Mouse (Mus musculus): ENCODE measurements around the gene Trappc11.
"Not testable (repeated sequence)": the region's sequence is repeated elsewhere in the genome, so short reads cannot be mapped to it uniquely, and the experiment has no call there.

Trappc11 gene

DNA sequence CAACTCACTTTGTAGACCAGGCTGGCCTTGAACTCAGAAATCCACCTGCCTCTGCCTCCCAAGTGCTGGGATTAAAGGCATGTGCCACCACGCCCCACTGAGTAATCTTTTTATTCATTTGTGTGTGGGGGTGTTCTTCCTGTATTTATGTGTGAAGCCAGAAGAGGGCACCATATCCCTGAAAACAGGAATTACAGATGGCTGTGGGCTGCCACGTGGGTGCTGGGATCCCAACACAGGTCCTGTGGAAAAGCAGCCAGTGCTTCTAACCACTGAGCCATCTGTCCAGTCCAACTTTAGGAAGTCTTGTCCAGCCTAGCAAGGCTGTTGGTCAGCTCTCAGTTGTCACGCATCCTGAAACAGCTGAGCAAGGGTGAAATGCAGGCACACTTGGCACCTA, 46.0 kb downstream of the Trappc11 start:
- DNase-seq (ENCODE audit: low read depth in 1 of 2, low spot score in 2 of 2): no peak

DNA sequence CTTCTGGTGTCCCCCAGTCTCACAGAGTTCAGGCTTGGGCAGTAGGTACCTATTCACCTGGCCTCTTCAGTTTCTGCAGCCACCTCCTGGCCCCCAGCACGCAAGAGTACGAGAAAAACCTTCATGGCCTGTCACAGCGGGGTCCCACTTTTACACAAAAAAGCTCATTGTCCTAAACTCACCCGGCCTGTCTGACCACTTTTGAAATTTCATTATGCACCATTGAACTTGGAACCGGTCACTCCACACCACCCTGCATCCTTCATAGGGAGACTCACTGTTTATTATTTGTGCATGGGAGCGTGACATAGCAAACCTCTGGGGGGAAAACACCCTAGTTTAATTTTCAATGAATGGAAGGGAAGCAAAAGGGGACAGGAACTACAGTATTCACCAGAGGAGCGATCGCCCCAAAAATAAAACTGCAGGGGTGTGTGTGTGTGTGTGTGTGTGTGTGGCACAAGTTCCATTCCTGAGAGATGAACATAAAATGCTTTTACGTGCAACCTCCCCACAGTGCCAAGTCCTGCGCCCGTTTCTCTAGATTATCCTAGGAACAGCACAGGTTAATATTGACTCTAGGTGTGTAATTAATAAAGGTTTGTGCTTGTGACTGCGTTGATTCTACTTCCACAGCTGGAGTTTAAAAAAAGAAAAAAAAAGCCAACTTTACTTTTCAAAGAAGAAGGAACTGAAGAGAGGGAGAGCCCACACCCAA, 50.8 kb downstream of the Trappc11 start:
- DNase-seq (ENCODE audit: low read depth in 1 of 2, low spot score in 2 of 2): no peak

GRCm38 (mm10) chr8:47480039-47480438, 53.2 kb downstream of the Trappc11 start:
- no peak for DNase-seq (ENCODE audit: low read depth in 1 of 2, low spot score in 2 of 2)

- no peak for DNase-seq (ENCODE audit: low read depth in 1 of 2, low spot score in 2 of 2)
These were observed 71.6 kb downstream of the Trappc11 start for GRCm38 (mm10) chr8:47461650-47462049.

GRCm38 (mm10) chr8:47459216-47459749, 74.0 kb downstream of the Trappc11 start:
- DNase-seq (ENCODE audit: low read depth in 1 of 2, low spot score in 2 of 2): no peak

- no peak for DNase-seq (ENCODE audit: low read depth in 1 of 2, low spot score in 2 of 2)
These were observed 74.7 kb downstream of the Trappc11 start for GRCm38 (mm10) chr8:47458591-47458990.

DNA sequence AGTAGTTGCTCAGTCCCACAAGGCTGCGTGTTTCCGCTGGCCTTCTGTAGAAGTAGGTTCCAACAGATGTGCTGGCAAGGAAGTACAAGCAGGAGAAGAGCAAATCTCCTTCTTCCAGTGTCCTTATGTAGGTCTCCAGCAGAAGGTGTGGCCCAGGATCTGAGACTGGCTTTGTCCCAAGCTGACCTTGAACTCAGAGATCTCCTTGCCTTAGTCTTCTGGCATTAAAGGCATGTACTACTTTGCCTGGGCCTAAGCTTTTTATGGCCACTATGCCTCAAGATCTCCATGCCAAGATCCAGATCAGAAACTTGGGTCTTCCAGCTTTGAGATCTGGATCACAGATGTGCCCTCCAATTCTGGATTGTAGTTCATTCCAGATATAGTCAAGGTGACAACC, 84.1 kb downstream of the Trappc11 start:
- not testable (repeated sequence) for DNase-seq (ENCODE audit: low read depth in 1 of 2, low spot score in 2 of 2)

DNA sequence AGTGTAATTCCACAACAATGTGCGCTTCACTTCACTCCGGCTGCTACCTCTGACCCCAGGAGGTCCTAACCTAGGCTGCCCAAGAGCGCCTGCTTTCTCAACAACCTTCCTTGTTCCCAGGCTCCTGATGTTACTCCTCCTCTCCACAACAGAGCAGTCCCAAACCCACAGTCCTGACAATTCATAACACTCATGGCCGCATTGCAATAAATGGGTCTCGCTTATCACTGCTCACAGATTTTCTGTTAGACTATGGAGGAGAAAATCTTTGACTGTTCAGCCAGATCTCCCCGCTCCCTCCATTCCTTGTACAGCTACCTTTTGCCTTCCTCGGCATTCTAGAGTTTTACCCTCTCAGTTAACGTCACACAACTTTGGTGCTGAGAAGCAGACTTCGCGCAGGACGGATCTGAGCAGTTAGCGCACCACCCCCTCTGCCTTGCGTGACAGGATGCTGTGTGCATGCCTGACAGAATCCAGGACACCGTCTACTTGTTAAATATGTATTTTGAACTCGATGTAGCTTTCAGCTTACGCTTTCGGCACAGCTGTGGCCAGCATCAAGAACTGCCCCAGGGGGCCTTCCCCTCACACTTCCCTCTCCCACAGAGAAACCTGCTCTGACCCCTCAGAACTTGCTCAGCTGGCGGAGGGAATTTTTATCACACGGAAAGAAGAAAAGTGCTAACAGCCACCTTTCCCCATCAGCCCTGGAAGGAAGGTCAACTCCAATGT, 86.8 kb downstream of the Trappc11 start, which contains the start of gene Stox2:
TSS of gene Stox2 (minus strand) at position 51 of the 735 bp plus-strand sequence.
- DNase-seq (ENCODE audit: low read depth in 1 of 2, low spot score in 2 of 2): no peak

Data from monocyte, adult 2 months (primary cell).